Mouse (Mus musculus): ENCODE data around the gene Gcm2. TPM values are rescaled to one million over a fixed set of nuclear protein-coding genes. Genes with fewer than 3 reads are reported as not detected.

Gene Gcm2
- polyA plus RNA-seq (2012; rRNA removed), result 0.14 TPM in 1 of 2 replicates, not detected in the other
- not detected in 2 replicates for polyA plus RNA-seq (2014; fragmentation: Nextera tagmentation; extraction: Ambion mirVana)

DNA sequence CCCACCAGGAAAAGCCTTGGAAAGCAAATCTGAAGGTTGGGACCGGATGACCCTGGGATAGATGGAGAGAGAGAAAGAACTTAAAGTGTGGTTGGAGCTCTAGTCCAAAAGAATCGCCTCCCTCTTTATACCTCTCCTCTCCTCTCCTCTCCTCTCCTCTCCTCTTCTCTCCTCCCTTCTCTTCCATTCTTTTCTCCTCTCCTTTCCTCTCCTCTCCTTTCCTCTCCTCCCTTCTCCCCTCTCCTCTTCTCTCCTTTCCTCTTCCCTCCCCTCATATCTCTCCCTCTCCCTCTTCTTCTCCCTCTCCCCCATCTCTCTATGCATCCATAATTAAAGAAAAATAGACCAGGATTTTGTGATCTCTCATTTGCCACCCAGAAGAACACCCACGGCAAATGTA, at the start of gene Gcm2:
Gene Gcm2, minus strand, starts transcription at position 101 of the 400 bp plus-strand sequence.
- ATAC-seq (ENCODE audit: low FRiP score, low read depth), result no peak
- H3K4me2 ChIP-seq (replicated peaks; ENCODE audit: low read depth, low read length, severe bottlenecking), result no peak within 1 kb of the TSS
- TF ChIP-seq POLR2A (IDR thresholded peaks at IDR 0.05; ENCODE audit: borderline replicate concordance, extremely low read depth, insufficient read depth, insufficient read length), result no peak
- H3K9ac ChIP-seq (ENCODE audit: low read depth, low read length, severe bottlenecking), result no peak within 1 kb of the TSS
- H3K4me3 ChIP-seq (replicated peaks; ENCODE audit: low read length), result no peak within 1 kb of the TSS
- H3K4me1 ChIP-seq (ENCODE audit: control insufficient read depth, insufficient read depth, low read length), result no peaks in the 10 kb centered on the region
- 73% methylated on average over 3 of the region's 3 CpGs for WGBS
- DNase-seq (ENCODE audit: low spot score), result no peak
- H3K9me3 ChIP-seq (ENCODE audit: control insufficient read depth, low read length), result no peaks in the 10 kb centered on the region
- no peaks in the 10 kb centered on the region for H3K36me3 ChIP-seq (ENCODE audit: control insufficient read depth, insufficient read depth, low read length)
- H3K27ac ChIP-seq (replicated peaks; ENCODE audit: low read depth, low read length), result no peak within 1 kb of the TSS
- H3K27me3 ChIP-seq (ENCODE audit: control insufficient read depth, insufficient read depth, low read length), result peaks cover 9% of the 10 kb centered on the region; the same call in 1 of the 2 replicates

DNA sequence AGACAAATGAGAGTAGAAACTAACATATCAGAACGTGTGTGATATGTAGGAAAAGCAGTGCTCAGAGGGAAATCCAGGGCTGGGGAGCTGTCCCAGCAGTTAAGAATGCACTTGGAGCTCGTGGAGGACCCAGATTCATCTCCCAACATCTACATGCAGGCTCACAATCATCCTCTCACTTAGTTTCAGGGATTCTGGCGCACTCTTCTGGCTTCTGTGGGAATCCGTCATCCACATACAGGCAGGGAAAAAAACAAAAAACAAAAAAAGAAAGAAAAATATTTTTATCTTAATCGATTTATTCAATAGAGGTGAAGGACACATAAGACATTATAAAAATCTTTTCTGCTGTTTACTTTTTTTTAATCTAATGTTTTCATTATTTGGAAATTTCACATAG, 47.6 kb upstream of the Gcm2 start:
- no peak for DNase-seq (ENCODE audit: low spot score)

DNA sequence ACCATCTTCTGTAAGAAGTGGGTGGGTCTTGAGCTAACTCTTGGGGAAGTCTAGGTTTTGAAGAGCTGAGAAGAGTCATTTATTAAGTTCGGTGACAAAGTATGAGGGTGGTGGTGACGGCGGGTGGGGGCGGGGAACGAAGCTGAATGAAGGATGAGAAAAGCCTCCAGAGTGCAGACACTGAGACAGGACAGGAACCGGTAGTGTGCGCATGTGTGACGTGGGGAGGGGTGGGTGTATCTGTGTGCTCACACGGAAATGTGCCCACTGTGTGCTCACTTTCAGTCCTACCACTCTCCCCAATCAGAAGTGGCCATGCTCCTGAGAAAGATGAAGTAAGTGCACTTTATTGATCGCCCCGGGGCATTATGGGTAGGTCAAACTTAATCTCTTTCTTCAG, 42.3 kb upstream of the Gcm2 start:
- H3K4me2 ChIP-seq (replicated peaks; ENCODE audit: low read depth, low read length, severe bottlenecking), result no peak overlapping the region
- H3K4me3 ChIP-seq (replicated peaks; ENCODE audit: low read length), result no peak overlapping the region
- WGBS, result 83% methylated on average over 11 of the region's 11 CpGs
- H3K9me3 ChIP-seq (ENCODE audit: control insufficient read depth, low read length), result no peaks in the 10 kb centered on the region
- no peaks in the 10 kb centered on the region for H3K36me3 ChIP-seq (ENCODE audit: control insufficient read depth, insufficient read depth, low read length)
- H3K9ac ChIP-seq (ENCODE audit: low read depth, low read length, severe bottlenecking), result no peak overlapping the region
- TF ChIP-seq POLR2A (IDR thresholded peaks at IDR 0.05; ENCODE audit: borderline replicate concordance, extremely low read depth, insufficient read depth, insufficient read length), result no peak
- no peak for DNase-seq (ENCODE audit: low spot score)
- H3K27ac ChIP-seq (replicated peaks; ENCODE audit: low read depth, low read length), result no peak overlapping the region
- H3K27me3 ChIP-seq (ENCODE audit: control insufficient read depth, insufficient read depth, low read length), result no peaks in the 10 kb centered on the region
- no peaks in the 10 kb centered on the region for H3K4me1 ChIP-seq (ENCODE audit: control insufficient read depth, insufficient read depth, low read length)
- ATAC-seq (ENCODE audit: low FRiP score, low read depth), result no peak

More for the DNA sequence above, 47.6 kb upstream of the Gcm2 start:
- Histone ChIP-seq H3K4me1 (ENCODE audit: control insufficient read depth, insufficient read depth, low read length) (no peaks in the 10 kb centered on the region), H3K36me3 (ENCODE audit: control insufficient read depth, insufficient read depth, low read length) (no peaks in the 10 kb centered on the region), H3K27me3 (ENCODE audit: control insufficient read depth, insufficient read depth, low read length) (no peaks in the 10 kb centered on the region), H3K4me3 (replicated peaks; ENCODE audit: low read length) (no peak overlapping the region), H3K27ac (replicated peaks; ENCODE audit: low read depth, low read length) (no peak overlapping the region), H3K9ac (ENCODE audit: low read depth, low read length, severe bottlenecking) (no peak overlapping the region), H3K9me3 (ENCODE audit: control insufficient read depth, low read length) (no peaks in the 10 kb centered on the region), H3K4me2 (replicated peaks; ENCODE audit: low read depth, low read length, severe bottlenecking) (no peak overlapping the region)
- TF ChIP-seq POLR2A (IDR thresholded peaks at IDR 0.05; ENCODE audit: borderline replicate concordance, extremely low read depth, insufficient read depth, insufficient read length), result no peak
- ATAC-seq (ENCODE audit: low FRiP score, low read depth), result no peak
- 66% methylated on average over 5 of the region's 5 CpGs for WGBS

DNA sequence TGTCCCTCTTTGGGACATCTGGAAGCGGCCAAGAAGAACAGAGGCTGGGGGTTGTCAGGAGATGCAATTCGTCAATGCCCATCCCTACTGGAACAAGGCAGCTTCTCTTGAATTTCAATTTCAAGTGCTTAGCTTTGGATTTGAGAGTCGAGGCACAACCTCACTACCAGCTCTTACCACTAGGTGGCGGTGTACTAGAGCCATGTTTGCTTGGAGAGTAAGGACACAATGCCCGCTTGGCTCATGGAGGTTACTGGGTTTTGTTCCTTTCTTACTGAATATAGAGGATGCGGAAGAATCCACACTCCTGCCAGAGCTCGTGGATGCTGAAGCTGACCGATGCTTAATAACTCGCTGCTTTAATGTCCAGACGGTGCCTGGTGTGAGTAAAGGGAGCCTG, 35.4 kb upstream of the Gcm2 start:
- no peak overlapping the region for H3K27ac ChIP-seq (replicated peaks; ENCODE audit: low read depth, low read length)
- DNase-seq (ENCODE audit: low spot score) (peak; percentile 37), ATAC-seq (ENCODE audit: low FRiP score, low read depth) (no peak)
- WGBS, result 79% methylated on average over 10 of the region's 10 CpGs
- H3K9me3 ChIP-seq (ENCODE audit: control insufficient read depth, low read length), result no peaks in the 10 kb centered on the region
- no peak overlapping the region for H3K4me3 ChIP-seq (replicated peaks; ENCODE audit: low read length)
- H3K4me2 ChIP-seq (replicated peaks; ENCODE audit: low read depth, low read length, severe bottlenecking), result no peak overlapping the region
- H3K4me1 ChIP-seq (ENCODE audit: control insufficient read depth, insufficient read depth, low read length), result no peaks in the 10 kb centered on the region
- TF ChIP-seq POLR2A (IDR thresholded peaks at IDR 0.05; ENCODE audit: borderline replicate concordance, extremely low read depth, insufficient read depth, insufficient read length), result no peak
- H3K27me3 ChIP-seq (ENCODE audit: control insufficient read depth, insufficient read depth, low read length), result no peaks in the 10 kb centered on the region
- H3K9ac ChIP-seq (ENCODE audit: low read depth, low read length, severe bottlenecking), result no peak overlapping the region
- no peaks in the 10 kb centered on the region for H3K36me3 ChIP-seq (ENCODE audit: control insufficient read depth, insufficient read depth, low read length)

DNA sequence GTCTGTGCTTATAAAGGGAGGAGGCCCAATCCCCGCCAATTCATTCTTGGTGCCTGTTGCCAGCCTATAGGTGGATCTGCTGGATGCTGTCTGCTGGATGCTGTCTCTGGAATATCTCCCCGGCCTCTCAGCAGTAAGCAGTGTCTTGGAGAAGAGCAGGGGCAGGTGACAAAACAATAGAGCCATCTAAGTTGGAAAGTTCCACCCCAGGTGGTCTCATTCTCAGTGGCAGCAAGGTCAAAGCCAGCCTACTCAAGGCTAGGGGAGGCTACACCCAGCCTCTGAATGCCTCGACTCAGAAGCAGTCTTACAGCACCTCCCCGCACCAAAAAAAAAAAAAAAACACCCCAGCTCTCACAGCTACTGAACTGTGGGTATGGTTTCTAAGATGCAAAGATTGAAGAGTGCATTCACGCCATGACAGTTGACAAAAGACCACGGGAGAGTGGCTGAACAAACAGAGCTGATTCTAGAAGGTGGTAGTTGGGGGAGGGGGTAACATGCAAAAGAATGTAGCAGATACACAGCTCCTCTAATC, 34.7 kb upstream of the Gcm2 start:
- no peak overlapping the region for H3K4me2 ChIP-seq (replicated peaks; ENCODE audit: low read depth, low read length, severe bottlenecking)
- ATAC-seq (ENCODE audit: low FRiP score, low read depth) (no peak), DNase-seq (ENCODE audit: low spot score) (no peak)
- no peaks in the 10 kb centered on the region for H3K36me3 ChIP-seq (ENCODE audit: control insufficient read depth, insufficient read depth, low read length)
- no peak for TF ChIP-seq POLR2A (IDR thresholded peaks at IDR 0.05; ENCODE audit: borderline replicate concordance, extremely low read depth, insufficient read depth, insufficient read length)
- no peak overlapping the region for H3K9ac ChIP-seq (ENCODE audit: low read depth, low read length, severe bottlenecking)
- no peaks in the 10 kb centered on the region for H3K9me3 ChIP-seq (ENCODE audit: control insufficient read depth, low read length)
- H3K27ac ChIP-seq (replicated peaks; ENCODE audit: low read depth, low read length), result no peak overlapping the region
- H3K4me3 ChIP-seq (replicated peaks; ENCODE audit: low read length), result no peak overlapping the region
- no peaks in the 10 kb centered on the region for H3K27me3 ChIP-seq (ENCODE audit: control insufficient read depth, insufficient read depth, low read length)
- 78% methylated on average over 6 of the region's 6 CpGs for WGBS
- no peaks in the 10 kb centered on the region for H3K4me1 ChIP-seq (ENCODE audit: control insufficient read depth, insufficient read depth, low read length)
